Mouse (Mus musculus) right cerebral cortex, postnatal 4 days (tissue): Measurements from ENCODE around the gene Tmem30b.
A peak's percentile ranks its signal among the peaks of the same experiment; 100 is the strongest.
"Not testable (repeated sequence)": the region's sequence is repeated elsewhere in the genome, so short reads cannot be mapped to it uniquely, and the experiment has no call there.

Experiments
- DNase-seq: peaks from one replicate; pipeline ENCODE4 v3.0.0-alpha.2; 2022

Tmem30b gene

DNA sequence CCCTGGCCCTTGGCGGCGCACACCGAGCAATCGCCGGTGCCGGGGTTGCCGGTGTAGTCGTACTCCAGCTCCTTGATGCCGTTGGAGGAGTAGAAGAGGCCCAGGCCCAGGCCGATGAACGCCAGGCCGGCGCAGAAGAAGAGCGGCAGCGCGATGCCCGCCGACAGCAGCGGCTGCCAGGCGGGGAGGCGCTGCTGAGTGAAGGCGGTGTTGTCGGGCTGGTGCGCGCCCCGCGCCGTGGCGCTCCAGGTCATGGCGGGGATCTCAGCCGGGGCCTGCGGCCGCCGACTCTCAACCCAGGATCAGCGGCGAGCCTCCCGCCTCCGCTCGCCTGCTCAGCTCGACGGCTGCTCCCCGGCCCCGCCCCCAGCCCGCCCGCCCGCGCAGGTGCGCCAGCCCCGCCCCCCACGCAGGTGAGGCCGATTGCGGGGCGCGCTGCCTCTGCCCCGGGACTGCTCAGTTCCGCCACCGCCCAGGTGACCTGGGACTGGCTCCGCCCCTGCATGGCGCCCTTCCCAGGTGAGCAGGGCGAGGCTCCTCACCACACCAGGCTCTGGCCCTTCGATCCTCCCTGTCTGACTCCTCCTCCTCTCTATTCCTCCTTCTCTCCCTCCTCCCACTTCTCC, at the start of gene Tmem30b:
Gene Tmem30b (minus strand): TSS at position 307 of the 626 bp plus-strand sequence.
- no peak for DNase-seq

DNA sequence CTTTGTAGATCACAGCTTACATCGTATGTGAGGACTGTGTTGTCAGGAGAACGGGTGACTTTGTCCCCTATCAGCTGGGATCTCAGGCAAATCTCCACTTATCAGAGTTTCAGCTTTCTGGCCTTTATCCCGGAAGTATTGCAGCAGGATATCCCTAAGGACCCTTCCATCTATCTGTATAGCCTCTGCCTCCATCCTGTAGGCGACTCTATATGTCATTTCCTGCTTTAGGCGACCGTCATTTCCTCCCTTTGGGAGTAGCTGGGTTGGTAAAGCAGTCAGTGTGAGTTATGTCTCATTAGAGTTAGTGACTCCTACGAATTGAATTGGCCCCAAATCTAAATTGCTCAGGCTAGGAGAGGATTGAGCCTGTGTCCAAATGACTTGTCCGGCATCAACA, 49.0 kb upstream of the Tmem30b start:
- DNase-seq, result no peak

DNA sequence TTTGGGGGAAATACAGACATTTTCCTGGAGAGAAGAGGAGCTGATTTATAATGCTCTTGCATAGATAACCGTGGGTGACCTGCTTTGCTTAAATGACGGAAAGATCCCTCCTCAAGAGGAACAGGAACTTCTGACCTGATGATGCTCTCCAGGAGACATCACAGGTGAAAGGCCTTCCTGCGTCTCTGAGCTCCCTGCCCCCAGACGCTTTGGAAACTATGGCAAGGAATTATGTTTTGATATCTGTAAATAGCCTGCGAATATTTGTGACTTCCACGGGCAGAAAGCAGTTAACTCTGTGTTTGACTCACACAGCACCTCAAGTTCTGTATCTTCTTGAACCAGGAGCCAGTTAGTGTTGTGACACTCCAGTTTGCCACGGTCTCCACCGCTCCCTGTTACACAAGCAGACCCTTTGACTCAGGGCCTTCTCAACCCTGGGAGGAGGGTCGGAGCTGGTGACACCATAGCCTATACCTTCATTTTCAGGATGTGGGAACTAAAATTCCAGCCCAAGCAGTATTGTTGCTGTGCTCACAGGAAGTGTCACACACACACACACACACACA, 48.1 kb upstream of the Tmem30b start:
- no peak for DNase-seq

DNA sequence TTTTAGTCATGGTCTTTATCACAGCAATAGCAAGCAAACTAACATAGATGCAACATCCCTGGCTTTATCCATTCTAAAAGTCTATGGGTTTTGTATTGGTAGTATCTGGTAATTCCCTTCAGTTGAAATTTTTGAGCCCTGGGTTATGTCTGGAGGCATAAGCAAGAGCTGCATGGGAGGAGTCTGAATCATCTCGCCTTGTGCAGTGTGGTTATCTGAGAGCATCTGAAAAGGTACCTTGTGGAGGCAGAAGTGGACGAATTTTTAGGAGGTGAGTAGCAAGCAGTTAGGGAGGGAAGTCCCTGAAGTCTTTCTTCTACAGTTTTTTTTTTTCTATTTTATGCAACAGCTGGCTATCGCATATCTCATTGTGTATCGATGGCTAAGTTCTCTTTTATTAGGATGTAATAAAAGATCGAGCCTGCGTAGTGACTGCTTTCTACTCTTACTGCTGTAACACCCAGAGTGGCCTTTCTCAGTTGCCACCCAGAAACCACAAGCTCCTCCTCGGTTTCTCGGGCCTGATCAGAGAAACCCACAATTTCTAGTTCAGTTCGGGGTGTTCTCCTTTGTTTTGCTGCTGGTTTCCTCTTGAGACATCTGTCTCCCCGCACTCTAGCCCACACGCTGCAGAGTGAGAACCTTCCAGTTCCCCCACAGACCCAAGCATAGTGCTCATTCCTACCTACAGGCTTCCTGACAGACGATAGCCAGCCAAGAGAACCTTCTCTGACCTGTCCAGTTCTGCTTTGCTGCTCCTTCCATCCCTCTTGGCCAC, 47.0 kb upstream of the Tmem30b start:
- no peak for DNase-seq

DNA sequence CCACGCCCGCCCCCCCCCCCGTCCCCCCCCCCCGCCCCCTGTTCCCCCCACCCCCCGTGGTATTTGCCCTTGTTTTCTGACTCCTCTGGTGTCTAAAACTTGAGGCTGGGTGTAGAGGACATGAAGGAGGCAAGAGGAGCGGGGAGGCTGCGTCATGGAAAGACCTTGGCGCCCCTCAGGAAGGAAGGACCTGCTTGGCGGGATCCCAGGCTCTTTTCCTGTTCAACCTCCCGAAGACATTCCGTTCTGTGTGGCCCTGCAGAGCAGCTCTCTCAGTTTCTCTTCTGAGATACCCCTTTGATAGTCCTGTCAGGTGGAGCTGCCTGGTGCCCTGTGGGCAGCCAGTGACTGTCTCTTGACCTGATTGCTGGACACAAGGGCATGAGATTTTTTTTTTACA, 45.4 kb upstream of the Tmem30b start:
- DNase-seq, result no peak

DNA sequence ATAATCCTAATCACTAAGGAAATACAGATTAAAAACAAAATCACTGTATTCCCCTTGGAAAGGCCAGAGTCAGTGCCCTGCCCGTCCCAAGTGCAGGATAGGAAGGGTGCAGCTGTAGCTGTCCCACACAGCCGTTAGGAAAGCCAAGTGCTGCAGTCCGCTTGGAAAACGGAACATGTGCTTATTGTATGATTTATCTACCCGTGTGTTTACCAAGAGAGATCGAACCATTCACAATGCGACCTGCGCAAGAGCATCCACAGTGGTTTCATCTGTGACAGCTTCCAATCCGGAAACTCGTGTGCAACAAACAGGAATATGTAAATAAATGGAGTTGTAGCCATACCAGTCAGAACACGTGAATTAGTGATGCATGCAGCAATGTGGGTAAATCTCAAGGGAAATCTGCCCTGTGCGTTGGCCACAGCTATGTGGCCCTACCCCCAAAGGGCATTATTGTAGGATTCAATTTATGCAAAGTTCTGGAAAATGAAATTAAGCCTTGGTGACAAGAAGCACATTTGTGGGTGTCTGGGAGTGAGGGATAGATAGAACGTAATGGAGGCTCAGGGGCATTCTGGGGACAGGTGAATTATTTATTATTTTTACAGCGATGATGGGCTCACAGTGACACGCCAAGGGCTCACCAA, 44.6 kb upstream of the Tmem30b start:
- no peak for DNase-seq

DNA sequence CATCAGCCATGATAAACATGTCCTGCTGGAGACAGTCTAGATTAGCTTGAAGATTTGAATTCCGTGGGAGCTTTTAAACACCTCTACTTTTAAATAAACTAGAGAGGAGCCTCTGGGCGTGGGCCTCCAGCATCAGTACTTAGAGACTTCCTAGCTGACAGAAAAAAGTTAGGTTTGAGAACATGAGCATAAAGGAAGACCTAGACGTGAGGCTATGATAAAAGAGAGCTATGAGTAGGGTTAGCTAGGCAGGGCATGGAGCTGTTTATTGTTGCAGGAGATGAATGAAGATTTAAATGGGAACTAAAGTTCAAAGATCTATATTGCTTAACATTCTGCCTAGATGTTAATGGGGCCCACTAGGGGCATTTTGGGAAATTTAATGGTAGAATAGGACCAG, 41.1 kb upstream of the Tmem30b start:
- DNase-seq, result no peak

DNA sequence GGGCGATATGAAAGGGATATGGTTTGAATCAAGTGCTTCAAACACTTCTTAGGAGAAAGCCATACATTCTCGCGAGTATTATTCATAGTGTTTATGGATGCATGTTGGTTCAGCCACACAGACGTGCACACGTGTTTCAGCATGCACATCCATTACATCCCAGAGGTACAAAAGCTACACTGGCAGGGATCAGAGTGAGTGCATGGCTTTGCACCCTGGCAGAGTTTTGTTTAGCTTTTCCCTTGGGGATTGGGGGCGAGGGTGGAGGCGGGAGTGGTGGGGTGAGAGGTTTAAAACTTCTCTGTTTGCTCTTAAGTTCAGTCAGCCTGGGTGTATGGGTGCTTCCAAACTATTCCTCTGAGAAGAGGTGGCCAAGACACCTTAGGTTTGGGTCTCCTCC, 39.7 kb upstream of the Tmem30b start:
- DNase-seq, result no peak

DNA sequence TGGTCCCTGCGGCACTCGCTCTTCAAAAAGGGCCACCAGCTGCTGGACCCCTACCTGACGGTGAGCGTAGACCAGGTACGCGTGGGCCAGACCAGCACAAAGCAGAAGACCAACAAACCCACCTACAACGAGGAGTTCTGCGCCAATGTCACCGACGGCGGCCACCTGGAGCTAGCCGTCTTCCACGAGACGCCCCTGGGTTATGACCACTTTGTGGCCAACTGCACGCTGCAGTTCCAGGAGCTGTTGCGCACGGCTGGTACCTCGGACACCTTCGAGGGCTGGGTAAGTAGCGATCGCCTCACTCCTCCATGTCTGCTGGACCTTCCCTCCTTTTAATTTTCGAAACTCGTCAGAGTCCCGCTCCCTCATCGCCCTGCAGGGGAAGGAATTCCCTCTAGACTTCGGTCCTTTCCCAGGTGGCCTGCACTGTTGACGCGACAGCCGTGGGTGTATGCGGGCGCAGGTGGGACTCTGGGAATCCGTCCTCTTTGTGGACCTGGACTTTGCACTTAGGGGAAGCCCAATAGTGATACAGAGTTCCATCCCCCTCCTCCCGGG, 39.1 kb upstream of the Tmem30b start:
- DNase-seq, result no peak

DNA sequence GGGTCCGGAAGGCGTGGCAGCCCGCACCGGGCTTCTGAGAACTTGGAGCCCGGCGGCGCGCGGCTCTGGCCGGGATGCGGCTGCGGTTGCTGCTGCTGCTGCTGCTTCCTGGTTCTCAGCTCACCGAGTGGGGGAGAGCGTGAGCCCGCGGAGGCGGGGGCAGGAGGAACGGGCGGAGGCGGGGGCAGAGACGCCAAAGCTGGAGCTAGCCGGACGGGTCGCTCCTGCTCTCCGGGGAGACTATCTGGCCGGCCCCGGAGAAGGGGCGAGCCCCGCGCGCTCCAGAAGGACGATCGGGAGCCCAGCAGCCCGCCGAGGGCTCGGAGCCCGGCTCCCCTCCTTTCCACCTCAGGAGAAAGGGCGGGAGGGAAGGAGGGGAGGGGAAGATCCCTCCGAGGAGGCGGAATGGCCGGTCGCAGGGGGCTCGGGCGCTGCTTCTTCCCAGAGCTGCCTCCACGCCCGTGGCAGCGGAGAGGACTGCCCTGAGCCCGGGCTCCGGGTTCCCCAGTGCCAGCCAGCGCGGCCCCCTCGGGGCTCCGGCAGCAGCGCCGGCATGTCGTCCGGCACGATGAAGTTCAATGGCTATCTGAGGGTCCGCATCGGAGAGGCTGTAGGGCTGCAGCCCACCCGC, 38.5 kb upstream of the Tmem30b start, which contains the start of gene Prkch:
Gene Prkch (plus strand): TSS at position 187 of the 631 bp plus-strand sequence.
- peak; percentile 65 for DNase-seq

DNA sequence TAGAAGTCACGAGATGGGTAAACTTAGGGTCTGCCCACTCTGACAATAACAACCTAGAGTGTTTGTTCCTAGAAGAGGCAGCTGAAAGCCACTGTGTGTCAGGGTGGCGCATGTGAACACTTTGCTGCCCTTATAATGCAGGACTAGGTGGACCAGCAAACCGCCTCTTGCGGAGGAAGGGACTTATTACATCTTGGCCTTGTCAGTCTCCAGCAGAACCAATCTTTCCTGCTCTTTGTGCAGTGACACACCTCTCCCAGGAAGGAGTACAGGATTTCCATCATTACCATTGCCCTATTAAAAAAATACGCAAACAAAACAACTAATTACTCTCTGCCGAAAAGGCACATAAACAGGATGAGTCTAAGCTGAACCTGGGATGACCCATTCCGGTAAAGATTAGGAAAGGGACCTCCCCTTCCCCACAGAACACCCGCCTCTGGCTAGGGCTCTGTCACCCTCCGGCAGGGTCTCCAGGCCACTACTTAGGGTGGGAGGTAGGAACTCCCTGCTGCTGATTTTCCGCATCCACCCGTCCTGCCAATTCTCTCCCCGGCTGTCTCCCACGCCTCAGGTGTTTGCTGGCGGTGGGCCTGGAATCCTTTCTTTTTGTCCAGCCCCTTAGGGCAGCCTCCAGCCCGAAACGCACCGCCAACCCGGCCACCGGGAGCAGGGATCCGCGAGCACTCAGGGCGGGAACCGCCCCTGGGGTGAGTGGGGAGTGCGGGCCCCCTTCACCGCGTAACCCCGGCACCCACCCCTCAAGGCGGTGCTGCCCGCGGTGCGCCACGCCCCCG, 37.8 kb upstream of the Tmem30b start:
- DNase-seq, result peak; percentile 25

DNA sequence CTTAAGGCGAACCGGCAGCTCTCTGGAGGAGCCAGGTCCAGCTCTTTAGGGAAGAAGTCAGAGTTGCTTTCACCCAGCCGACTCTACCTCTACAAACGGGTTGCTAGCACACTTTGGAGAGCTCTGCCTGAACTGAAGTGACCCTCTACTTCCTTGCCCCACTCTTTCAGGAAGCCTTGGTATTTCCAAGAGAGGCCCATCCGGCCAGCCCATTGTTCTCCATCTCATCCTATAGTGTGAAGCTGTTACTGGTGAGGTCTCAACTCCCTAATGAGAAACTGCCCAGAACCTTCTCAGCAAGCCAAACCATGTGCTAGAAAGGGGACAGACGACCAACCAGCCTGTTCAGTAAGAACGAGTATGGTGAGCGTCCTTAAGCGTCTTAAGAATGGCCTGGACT, 37.1 kb upstream of the Tmem30b start:
- no peak for DNase-seq

DNA sequence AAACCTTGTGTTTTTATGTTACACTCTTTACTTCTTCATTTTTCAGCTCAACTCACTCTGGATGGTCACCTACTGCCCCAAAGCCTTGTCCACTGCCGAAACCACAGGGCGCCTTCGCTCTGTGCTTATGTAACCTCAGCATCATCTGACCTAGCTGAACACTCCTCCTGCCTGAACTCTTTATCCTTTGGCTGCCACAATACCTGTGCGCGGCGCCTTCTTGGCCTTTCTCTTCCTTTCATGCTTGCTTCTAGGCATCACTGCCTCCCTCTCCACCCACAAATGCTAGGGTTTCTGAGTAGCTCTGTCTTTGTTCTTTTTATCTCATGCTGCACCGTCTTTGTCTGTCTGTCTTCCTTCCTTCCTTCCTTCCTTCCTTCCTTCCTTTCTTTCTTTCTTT, 34.6 kb upstream of the Tmem30b start:
- no peak for DNase-seq

DNA sequence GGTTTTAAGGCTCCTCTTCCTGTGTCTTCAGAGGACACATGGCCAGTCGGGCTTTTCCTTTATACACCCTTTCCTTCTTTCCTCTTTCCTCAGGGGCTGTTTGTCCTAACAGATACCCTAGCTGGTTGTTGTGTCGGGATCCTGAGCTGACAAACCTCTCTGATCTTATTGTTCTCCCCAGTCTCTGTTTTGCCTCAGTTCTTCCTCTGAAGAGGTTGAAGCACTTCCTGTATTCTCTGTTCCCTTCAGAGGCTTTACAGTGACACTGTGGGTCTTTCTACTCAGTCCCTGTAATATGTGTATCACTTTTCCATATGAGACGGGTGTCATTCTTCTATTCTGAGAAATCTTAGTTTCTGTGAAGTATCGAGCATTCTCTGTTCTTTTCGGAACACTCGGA, 31.9 kb upstream of the Tmem30b start:
- DNase-seq, result no peak

DNA sequence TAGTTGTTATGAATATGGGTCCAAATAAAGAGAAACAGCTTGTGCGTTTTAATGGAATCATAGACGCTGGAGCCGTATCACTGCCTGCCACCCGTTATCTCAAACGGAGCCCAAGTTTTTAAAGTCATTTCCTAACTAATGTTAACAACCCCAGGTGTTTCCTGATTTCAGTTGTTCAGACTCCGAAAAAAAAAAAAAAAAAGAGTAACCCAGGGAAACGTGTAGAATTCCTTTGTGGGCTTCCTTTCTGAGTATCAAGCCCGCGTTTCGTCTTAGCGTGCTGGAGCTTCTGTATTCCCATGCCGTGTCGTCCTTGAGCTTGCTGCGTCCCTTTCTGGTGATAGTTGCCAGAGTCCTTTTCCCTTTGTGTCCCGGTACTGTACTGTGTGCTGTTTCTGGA, 28.4 kb upstream of the Tmem30b start:
- no peak for DNase-seq

DNA sequence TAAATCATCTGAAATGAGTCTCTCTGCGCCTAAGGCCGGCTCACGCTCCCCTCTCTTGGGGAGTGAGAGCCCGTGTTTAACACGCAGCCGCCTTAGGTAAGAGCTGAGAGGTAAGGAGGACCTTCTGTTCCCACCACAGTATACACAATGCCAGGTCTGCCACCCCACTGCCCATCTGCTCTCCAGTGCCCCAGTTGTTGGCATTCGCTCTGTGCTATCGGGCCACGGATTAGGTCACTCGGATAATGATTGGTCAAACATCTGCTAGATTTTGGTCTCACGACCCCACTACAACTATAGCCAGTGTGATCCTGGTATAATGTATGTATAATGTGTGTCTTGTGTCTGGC, 19.4 kb upstream of the Tmem30b start:
- no peak for DNase-seq

DNA sequence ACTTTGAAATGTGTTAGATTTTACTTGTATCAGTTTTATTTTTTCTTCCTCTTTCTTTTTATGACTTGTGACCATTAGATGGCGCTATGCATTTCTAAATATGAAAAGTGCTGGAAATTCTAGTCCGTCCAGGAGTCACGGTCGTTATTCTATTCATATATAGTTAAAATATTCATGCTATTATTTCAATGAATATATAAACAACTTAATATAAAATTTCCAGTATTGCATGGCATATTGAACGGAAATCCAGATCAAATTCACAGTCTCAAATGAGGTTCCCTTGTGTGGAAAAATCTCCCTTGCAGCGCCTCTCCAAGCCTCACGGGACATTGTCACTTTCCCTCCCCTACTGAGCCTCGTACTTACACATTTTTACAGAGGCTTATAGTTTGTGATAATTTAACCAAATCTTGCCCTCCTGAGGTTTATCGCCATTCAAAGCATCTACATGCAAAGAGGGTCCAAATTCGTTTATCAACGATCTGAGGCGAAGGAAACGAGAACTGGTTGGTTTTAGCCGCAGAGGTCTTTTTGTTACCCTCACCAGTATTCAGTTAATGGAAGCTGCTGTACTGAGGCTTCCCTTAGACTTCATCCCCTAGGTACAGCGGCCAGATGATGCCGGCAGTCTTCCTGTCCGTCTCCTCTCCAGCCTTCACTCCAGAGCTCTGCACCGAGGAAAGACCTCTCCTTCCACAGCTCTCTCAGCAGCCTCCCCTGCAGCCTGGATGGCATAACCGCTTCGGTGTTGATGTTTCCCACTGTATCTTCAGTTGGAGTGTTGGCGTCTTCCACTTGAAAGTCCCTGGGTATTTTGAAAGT, 18.8 kb upstream of the Tmem30b start:
- DNase-seq, result peak; percentile 29

DNA sequence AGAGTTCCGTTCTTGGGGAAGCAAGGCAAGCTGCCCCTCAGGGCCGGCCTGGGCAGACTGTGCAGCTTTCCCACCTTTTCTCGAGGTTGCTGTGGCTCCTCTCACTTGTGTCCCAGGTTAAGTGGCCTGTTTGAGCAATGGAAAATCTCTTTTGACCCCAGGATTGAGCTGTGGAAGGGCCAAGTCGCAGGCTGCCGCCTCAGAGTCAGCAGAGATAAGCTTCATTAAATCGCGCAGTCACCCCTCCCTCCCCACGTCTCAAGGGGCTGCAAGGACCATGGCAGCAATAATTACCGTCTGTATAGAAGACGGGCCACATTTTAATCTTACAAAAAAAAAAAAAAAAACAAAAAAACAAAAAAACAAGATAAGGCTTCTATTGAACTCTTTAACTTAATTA, 18.0 kb upstream of the Tmem30b start:
- DNase-seq, result no peak

DNA sequence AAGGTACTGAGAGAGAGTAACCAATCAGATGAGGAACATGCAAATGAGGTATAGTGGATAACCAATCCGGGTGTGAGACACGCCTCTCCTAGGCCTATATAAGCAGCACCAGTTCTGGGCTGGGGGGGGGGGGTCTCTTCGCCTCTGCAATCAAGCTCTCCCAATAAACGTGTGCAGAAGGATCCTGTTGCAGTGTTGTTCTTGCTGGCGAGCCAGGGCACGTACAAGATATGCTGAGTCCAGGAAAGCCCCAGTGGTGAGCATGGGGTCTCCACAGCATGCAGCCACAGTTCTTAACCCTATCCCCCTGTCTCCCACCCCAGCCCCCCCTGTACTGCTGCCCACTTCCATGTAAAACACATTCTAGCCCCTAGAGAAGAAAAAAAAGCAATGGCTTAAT, 16.9 kb upstream of the Tmem30b start:
- DNase-seq, result not testable (repeated sequence)

DNA sequence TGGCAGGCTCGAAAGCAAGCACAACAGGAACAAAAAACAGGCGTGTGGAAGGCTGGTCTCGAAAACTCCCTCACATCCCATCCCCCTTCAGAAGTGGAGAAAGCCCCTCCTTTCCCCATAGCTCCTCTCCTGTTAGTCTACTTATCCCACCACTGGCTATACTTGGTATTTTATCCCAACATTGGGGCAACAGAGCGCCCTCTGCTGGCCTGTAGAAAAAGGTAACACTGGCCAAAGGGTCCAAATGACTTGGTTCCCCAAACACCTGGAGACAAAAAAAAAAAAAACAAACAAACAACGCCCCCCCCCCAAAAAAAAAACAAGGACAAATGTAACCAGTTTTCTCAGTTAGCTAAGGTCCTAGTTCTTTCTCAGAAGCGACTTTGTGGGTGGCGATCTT, 13.9 kb upstream of the Tmem30b start:
- DNase-seq, result no peak

DNA sequence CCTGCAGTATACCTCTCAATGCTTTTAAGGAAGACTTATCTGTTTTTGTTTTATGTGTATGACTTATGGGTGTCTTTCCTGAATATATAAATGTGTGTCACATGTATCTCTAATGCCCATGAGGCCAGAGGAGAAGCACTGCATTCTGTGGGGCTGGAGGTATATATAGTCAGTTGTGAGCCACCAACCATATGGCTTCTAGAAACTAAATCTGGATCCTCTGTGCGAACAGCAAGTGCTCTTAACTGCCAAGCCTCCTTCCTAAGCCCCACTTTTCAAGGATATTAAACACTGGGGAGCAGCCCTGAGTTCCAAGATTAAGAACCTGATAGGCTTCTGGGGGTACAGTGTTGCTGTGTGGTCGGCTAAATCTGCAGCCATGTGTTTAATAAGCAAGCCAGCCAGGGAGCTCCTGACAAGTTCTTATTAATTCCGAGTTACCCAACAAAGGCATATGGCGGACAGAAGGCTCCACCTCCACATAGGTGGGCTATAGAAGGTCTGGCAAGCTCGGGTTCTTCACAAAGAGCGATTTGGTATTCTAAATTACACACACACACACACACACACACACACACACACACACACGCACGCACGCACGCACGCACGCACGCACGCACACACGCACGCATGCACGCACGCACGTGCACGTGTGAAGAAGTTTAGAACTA, 12.5 kb upstream of the Tmem30b start:
- DNase-seq, result no peak
